Mouse (Mus musculus) lung, postnatal 0 days (tissue): ENCODE measurements around the gene AW551984. TPM values are rescaled to one million over a fixed set of nuclear protein-coding genes. Genes with fewer than 3 reads are reported as not detected.

Experiments used
- ATAC-seq: fragments of 200-750 bp; cut with Nextera tagmentation; 2 replicates; pipeline ENCODE4 v1.8.0; 2017; ENCODE audit warnings: moderate library complexity
- DNase-seq: peaks from one replicate; pipeline ENCODE4 v3.0.0-alpha.2; 2016; ENCODE audit warnings: low spot score
- H3K27ac ChIP-seq: fragments of 300-500 bp; sonication (generic); 2 replicates; pipeline ENCODE4 v1.5.1; 2014; ENCODE audit warnings: antibody characterized with exemption, mild to moderate bottlenecking, low read length, mixed read lengths
- H3K27me3 ChIP-seq: fragments of 300-500 bp; sonication (generic); replicated peaks from 2 replicates; pipeline ENCODE4 v1.6.1; 2014; ENCODE audit warnings: low read length, mixed read lengths; ENCODE audit not compliant: insufficient read depth
- H3K36me3 ChIP-seq: fragments of 300-500 bp; sonication (generic); 2 replicates; pipeline ENCODE4 v1.6.1; 2014; ENCODE audit warnings: low read length, mixed read lengths; ENCODE audit not compliant: insufficient read depth
- H3K4me1 ChIP-seq: fragments of 300-500 bp; sonication (generic); 2 replicates; pipeline ENCODE4 v1.6.1; 2014; ENCODE audit warnings: antibody characterized with exemption, low read depth, low read length, mixed read lengths; ENCODE audit not compliant: insufficient read depth
- H3K4me2 ChIP-seq: fragments of 300-500 bp; sonication (generic); replicated peaks from 2 replicates; pipeline ENCODE4 v1.6.1; 2014; ENCODE audit warnings: low read depth, mild to moderate bottlenecking, low read length, moderate library complexity, mixed read lengths
- H3K4me3 ChIP-seq: fragments of 300-500 bp; sonication (generic); 2 replicates; pipeline ENCODE4 v1.5.1; 2014; ENCODE audit warnings: low read depth, low read length
- H3K9ac ChIP-seq: fragments of 300-500 bp; sonication (generic); replicated peaks from 2 replicates; pipeline ENCODE4 v1.6.1; 2014; ENCODE audit warnings: low read depth, mild to moderate bottlenecking
- H3K9me3 ChIP-seq: fragments of 300-500 bp; sonication (generic); 2 replicates; pipeline ENCODE4 v1.6.1; 2016; ENCODE audit warnings: low read length, mixed read lengths
- CTCF ChIP-seq: IDR thresholded peaks from 2 replicates; pipeline ENCODE4 v1.5.1; 2016; ENCODE audit warnings: antibody characterized with exemption, mild to moderate bottlenecking
- EP300 ChIP-seq: IDR thresholded peaks from 2 replicates; pipeline ENCODE4 v1.6.1; 2016; ENCODE audit warnings: antibody characterized with exemption, mild to moderate bottlenecking, control low read depth
- WGBS: fragments of 180-500 bp; shearing (Covaris S2); extraction: QIAGEN DNeasy Blood & Tissue Kit; methylation state at CpG from one replicate; pipeline ENCODE4 v1.1.7; 2014; 5-methylcytosine and 5-hydroxymethylcytosine counted together
- polyA plus RNA-seq: library from polyadenylated mRNA; unstranded; fragments of >200 nt; fragmentation: Nextera tagmentation; extraction: Ambion mirVana; gene quantifications from 2 replicates; pipeline ENCODE4 v1.2.1, GENCODE M21; 2015

AW551984 gene
- 1.4 and 1.7 TPM in 2 replicates for polyA plus RNA-seq

GRCm38 (mm10) chr9:39603999-39604453 lies at the start of gene AW551984:
TSS of gene AW551984 (minus strand) at chr9:39604403.
- no peak within 1 kb of the TSS for H3K9ac ChIP-seq
- ATAC-seq (no peak), DNase-seq (no peak)
- 3% methylated on average over 8 of the region's 8 CpGs for WGBS
- no peak for TF ChIP-seq CTCF
- TF ChIP-seq EP300 = no peak
- H3K36me3 ChIP-seq = no peaks in the 10 kb centered on the region
- no peak within 1 kb of the TSS for H3K27ac ChIP-seq
- H3K4me3 ChIP-seq = peak within 1 kb of the TSS; percentile 20; the same call in 1 of the 2 replicates
- H3K27me3 ChIP-seq = no peaks in the 10 kb centered on the region
- H3K9me3 ChIP-seq = no peaks in the 10 kb centered on the region
- 0 out of 2 replicates have a peak, but pooled peaks cover 5% of the 10 kb centered on the region for H3K4me1 ChIP-seq
- H3K4me2 ChIP-seq = peak within 1 kb of the TSS; percentile 48

- H3K27ac ChIP-seq = no peak overlapping the region
- H3K9ac ChIP-seq = no peak overlapping the region
- no peak for DNase-seq
- H3K27me3 ChIP-seq = no peaks in the 10 kb centered on the region
- no peak overlapping the region for H3K4me3 ChIP-seq
- H3K4me1 ChIP-seq = no peaks in the 10 kb centered on the region
- WGBS = 71% methylated on average over 4 of the region's 4 CpGs
- TF ChIP-seq CTCF (no peak), EP300 (no peak)
- H3K4me2 ChIP-seq = no peak overlapping the region
- ATAC-seq = no peak
- no peaks in the 10 kb centered on the region for H3K9me3 ChIP-seq
- no peaks in the 10 kb centered on the region for H3K36me3 ChIP-seq
Measured at GRCm38 (mm10) chr9:39647382-39647781, 43.2 kb upstream of the AW551984 start.

DNA sequence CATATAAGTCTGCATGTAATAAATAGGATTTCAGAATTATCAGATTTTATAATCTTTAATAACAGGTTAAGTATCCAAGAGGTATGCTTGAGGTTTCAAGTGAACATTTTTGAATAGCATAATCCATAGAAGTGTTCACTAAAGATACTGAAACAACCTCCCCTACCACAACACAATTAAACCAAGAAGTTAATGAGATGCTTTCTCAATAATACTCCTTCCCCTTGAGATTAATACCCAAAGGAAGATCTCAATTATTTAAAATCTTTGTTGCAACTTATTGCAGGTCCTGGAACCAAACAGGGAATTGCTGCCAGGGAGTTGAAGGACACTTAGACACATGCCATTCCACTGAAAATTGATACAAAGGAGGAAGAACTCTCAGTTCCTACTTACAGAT lies 40.6 kb upstream of the AW551984 start, which contains the start of gene Olfr961:
Gene Olfr961, plus strand, starts transcription at position 301 of the 400 bp plus-strand sequence.
- no peak for ATAC-seq
- Histone ChIP-seq H3K4me3 (no peak within 1 kb of the TSS), H3K9ac (no peak within 1 kb of the TSS), H3K9me3 (no peaks in the 10 kb centered on the region), H3K36me3 (no peaks in the 10 kb centered on the region), H3K4me1 (no peaks in the 10 kb centered on the region), H3K4me2 (no peak within 1 kb of the TSS), H3K27ac (no peak within 1 kb of the TSS), H3K27me3 (no peaks in the 10 kb centered on the region)
- DNase-seq = no peak
- TF ChIP-seq CTCF (no peak), EP300 (no peak)

GRCm38 (mm10) chr9:39633913-39634594 lies 29.9 kb upstream of the AW551984 start:
- H3K4me3 ChIP-seq = no peak overlapping the region
- no peaks in the 10 kb centered on the region for H3K27me3 ChIP-seq
- TF ChIP-seq CTCF (no peak), EP300 (no peak)
- no peak for ATAC-seq
- 22% methylated on average over 4 of the region's 4 CpGs for WGBS
- H3K36me3 ChIP-seq = no peaks in the 10 kb centered on the region
- no peaks in the 10 kb centered on the region for H3K9me3 ChIP-seq
- no peak overlapping the region for H3K4me2 ChIP-seq
- DNase-seq = no peak
- no peak overlapping the region for H3K27ac ChIP-seq
- H3K4me1 ChIP-seq = no peaks in the 10 kb centered on the region
- H3K9ac ChIP-seq = no peak overlapping the region

DNA sequence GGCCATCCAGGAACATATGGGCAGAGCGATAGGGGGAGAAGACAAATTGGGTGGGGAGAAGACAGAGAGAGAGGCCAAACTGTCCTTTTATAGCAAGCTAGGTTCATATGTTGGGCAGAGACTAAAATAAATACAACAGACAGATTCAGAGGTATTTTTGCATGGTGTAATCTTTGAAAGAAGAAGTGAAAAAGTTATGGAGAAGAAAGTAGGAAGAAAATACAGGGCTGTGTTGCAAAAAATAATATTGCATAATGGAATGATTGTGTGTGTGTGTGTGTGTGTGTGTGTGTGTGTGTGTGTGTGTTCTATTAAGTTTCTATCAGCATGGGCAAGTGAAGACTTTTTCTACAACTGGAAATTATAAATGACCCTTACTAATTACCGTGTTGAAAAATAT lies 24.9 kb upstream of the AW551984 start:
- no peak overlapping the region for H3K9ac ChIP-seq
- no peak for TF ChIP-seq EP300
- no peak for TF ChIP-seq CTCF
- no peak overlapping the region for H3K27ac ChIP-seq
- no peak overlapping the region for H3K4me3 ChIP-seq
- H3K4me2 ChIP-seq = no peak overlapping the region
- no peaks in the 10 kb centered on the region for H3K27me3 ChIP-seq
- H3K36me3 ChIP-seq = no peaks in the 10 kb centered on the region
- H3K9me3 ChIP-seq = no peaks in the 10 kb centered on the region
- no peak for DNase-seq
- no peaks in the 10 kb centered on the region for H3K4me1 ChIP-seq
- ATAC-seq = no peak
- WGBS = 56% methylated on average over 2 of the region's 2 CpGs

- DNase-seq (no peak), ATAC-seq (no peak)
- no peak overlapping the region for H3K4me3 ChIP-seq
- no peak overlapping the region for H3K9ac ChIP-seq
- H3K27ac ChIP-seq = no peak overlapping the region
- TF ChIP-seq CTCF = no peak
- TF ChIP-seq EP300 = no peak
- H3K4me2 ChIP-seq = no peak overlapping the region
- no peaks in the 10 kb centered on the region for H3K4me1 ChIP-seq
- no peaks in the 10 kb centered on the region for H3K27me3 ChIP-seq
- WGBS = 64% methylated on average over 2 of the region's 2 CpGs
- H3K9me3 ChIP-seq = no peaks in the 10 kb centered on the region
- H3K36me3 ChIP-seq = no peaks in the 10 kb centered on the region
Measured at GRCm38 (mm10) chr9:39624711-39625110, 20.5 kb upstream of the AW551984 start.
